Mouse (Mus musculus) liver, embryonic 12.5 days (tissue): ENCODE results near the gene Gm35134. TPM values are rescaled to one million over a fixed set of nuclear protein-coding genes. Genes with fewer than 3 reads are reported as not detected.
"Not testable (repeated sequence)": the region's sequence is repeated elsewhere in the genome, so short reads cannot be mapped to it uniquely, and the experiment has no call there.

Source experiments
- ATAC-seq: fragments of 200-750 bp; cut with Nextera tagmentation; 2 replicates; pipeline ENCODE4 v1.8.0; 2017; ENCODE audit warnings: moderate number of reproducible peaks, mild to moderate bottlenecking, moderate library complexity
- H3K27ac ChIP-seq: fragments of 300-500 bp; sonication (generic); 2 replicates; pipeline ENCODE4 v1.5.1; 2016; ENCODE audit warnings: mild to moderate bottlenecking
- H3K27me3 ChIP-seq: fragments of 300-500 bp; sonication (generic); replicated peaks from 2 replicates; pipeline ENCODE4 v1.6.1; 2016; ENCODE audit warnings: mild to moderate bottlenecking, moderate library complexity
- H3K36me3 ChIP-seq: fragments of 300-500 bp; sonication (generic); 2 replicates; pipeline ENCODE4 v1.6.1; 2016; ENCODE audit warnings: mild to moderate bottlenecking, moderate library complexity
- H3K4me1 ChIP-seq: fragments of 300-500 bp; sonication (generic); 2 replicates; pipeline ENCODE4 v1.6.1; 2016
- H3K4me2 ChIP-seq: fragments of 300-500 bp; sonication (generic); 2 replicates; pipeline ENCODE4 v1.6.1; 2016; ENCODE audit warnings: mild to moderate bottlenecking, moderate library complexity
- H3K4me3 ChIP-seq: fragments of 300-500 bp; sonication (generic); 2 replicates; pipeline ENCODE4 v1.5.1; 2016; ENCODE audit warnings: mild to moderate bottlenecking, moderate library complexity
- H3K9ac ChIP-seq: fragments of 300-500 bp; sonication (generic); 2 replicates; pipeline ENCODE4 v1.6.1; 2016; ENCODE audit warnings: mild to moderate bottlenecking, moderate library complexity
- H3K9me3 ChIP-seq: fragments of 300-500 bp; sonication (generic); replicated peaks from 2 replicates; pipeline ENCODE4 v1.6.1; 2016; ENCODE audit warnings: mild to moderate bottlenecking, moderate library complexity
- WGBS: fragments of 180-500 bp; shearing (Covaris S2); methylation state at CpG from one replicate; pipeline ENCODE4 v1.1.7; 2016; ENCODE audit not compliant: insufficient replicate concordance; 5-methylcytosine and 5-hydroxymethylcytosine counted together
- polyA plus RNA-seq: library from polyadenylated mRNA; unstranded; fragments of >200 nt; fragmentation: Nextera tagmentation; extraction: Ambion mirVana; gene quantifications from 2 replicates; pipeline ENCODE4 v1.2.1, GENCODE M21; 2016

The Gm35134 gene
- not detected in 2 replicates for polyA plus RNA-seq

DNA sequence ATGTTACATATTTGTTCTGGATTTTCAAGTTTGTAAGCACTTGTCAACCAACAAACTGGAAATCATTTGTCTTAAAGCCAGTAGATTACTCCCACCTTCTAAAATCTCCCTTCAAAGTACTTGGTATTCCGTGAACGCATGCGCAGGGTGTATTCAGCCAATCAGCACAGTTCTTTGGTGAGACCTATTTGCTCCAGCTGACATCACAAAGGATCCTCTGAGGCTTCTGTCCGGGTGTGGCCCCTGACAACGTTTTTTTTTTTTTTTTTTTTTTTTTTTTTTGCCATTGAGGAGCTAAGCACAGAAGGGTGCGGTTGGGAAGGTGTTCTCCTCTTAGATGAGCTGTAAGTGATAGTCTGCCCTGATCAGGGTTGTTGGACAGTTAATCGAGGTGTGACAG lies at the start of gene Gm35134:
TSS of gene Gm35134 (plus strand) at position 301 of the 400 bp plus-strand sequence.
- not testable (repeated sequence) for H3K9ac ChIP-seq, H3K4me1 ChIP-seq, H3K27me3 ChIP-seq, ATAC-seq, H3K4me2 ChIP-seq, H3K4me3 ChIP-seq, H3K36me3 ChIP-seq, H3K27ac ChIP-seq, H3K9me3 ChIP-seq
- WGBS, result no CpG with 5 or more reads among the region's 7 CpGs
